Mouse (Mus musculus) kidney, postnatal 0 days (tissue): Measurements from ENCODE around the gene Nln. TPM values are rescaled to one million over a fixed set of nuclear protein-coding genes. Genes with fewer than 3 reads are reported as not detected.

ENCODE experiments used
- ATAC-seq: fragments of 200-750 bp; cut with Nextera tagmentation; replicated peaks from 2 replicates; pipeline ENCODE4 v1.8.0; 2017; ENCODE audit warnings: low read depth, moderate number of reproducible peaks, moderate TSS enrichment, moderate library complexity; ENCODE audit not compliant: low FRiP score
- DNase-seq: peaks from one replicate; pipeline ENCODE4 v3.0.0-alpha.2; 2016; ENCODE audit warnings: low spot score
- H3K27ac ChIP-seq: fragments of 300-500 bp; sonication (generic); 2 replicates; pipeline ENCODE4 v1.5.1; 2014; ENCODE audit warnings: mild to moderate bottlenecking
- H3K27me3 ChIP-seq: fragments of 300-500 bp; sonication (generic); 2 replicates; pipeline ENCODE4 v1.6.1; 2014; ENCODE audit warnings: low read length, mixed read lengths; ENCODE audit not compliant: insufficient read depth
- H3K36me3 ChIP-seq: fragments of 300-500 bp; sonication (generic); 2 replicates; pipeline ENCODE4 v1.6.1; 2014; ENCODE audit warnings: low read length, mixed read lengths; ENCODE audit not compliant: insufficient read depth
- H3K4me1 ChIP-seq: fragments of 300-500 bp; sonication (generic); replicated peaks from 2 replicates; pipeline ENCODE4 v1.6.1; 2014; ENCODE audit warnings: antibody characterized with exemption, low read length, mixed read lengths; ENCODE audit not compliant: insufficient read depth
- H3K4me2 ChIP-seq: fragments of 300-500 bp; sonication (generic); 2 replicates; pipeline ENCODE4 v1.6.1; 2014; ENCODE audit warnings: mild to moderate bottlenecking, low read length, moderate library complexity, mixed read lengths
- H3K4me3 ChIP-seq: fragments of 300-500 bp; sonication (generic); replicated peaks from 2 replicates; pipeline ENCODE4 v1.5.1; 2014; ENCODE audit warnings: low read depth, low read length
- H3K9ac ChIP-seq: fragments of 300-500 bp; sonication (generic); 2 replicates; pipeline ENCODE4 v1.6.1; 2014; ENCODE audit warnings: low read depth, low read length
- H3K9me3 ChIP-seq: fragments of 300-500 bp; sonication (generic); replicated peaks from 2 replicates; pipeline ENCODE4 v1.6.1; 2016; ENCODE audit warnings: low read length, inconsistent platforms, mixed read lengths
- CTCF ChIP-seq: IDR thresholded peaks from 2 replicates; pipeline ENCODE4 v1.5.1; 2016; ENCODE audit warnings: antibody characterized with exemption, low read depth, mild to moderate bottlenecking, moderate library complexity
- WGBS: fragments of 180-500 bp; shearing (Covaris S2); extraction: QIAGEN DNeasy Blood & Tissue Kit; methylation state at CpG from one replicate; pipeline ENCODE4 v1.1.7; 2014; 5-methylcytosine and 5-hydroxymethylcytosine counted together
- polyA plus RNA-seq: library from polyadenylated mRNA; unstranded; fragments of >200 nt; fragmentation: Nextera tagmentation; extraction: Ambion mirVana; gene quantifications from 2 replicates; pipeline ENCODE4 v1.2.1, GENCODE M21; 2015

Gene Nln
- polyA plus RNA-seq, 1 experiment from 2014 or later: 13.5 TPM

- Histone ChIP-seq H3K4me3 (no peak overlapping the region), H3K36me3 (no peaks in the 10 kb centered on the region), H3K9me3 (no peaks in the 10 kb centered on the region), H3K4me1 (peaks cover 2% of the 10 kb centered on the region; the same call in 1 of the 2 replicates), H3K9ac (no peak overlapping the region), H3K27ac (no peak overlapping the region), H3K27me3 (no peaks in the 10 kb centered on the region), H3K4me2 (no peak overlapping the region)
- DNase-seq (no peak), ATAC-seq (no peak)
- no peak for TF ChIP-seq CTCF
- WGBS: 49% methylated on average over 7 of the region's 7 CpGs
Measured at GRCm38 (mm10) chr13:104018466-104019076, 90.8 kb downstream of the Nln start.

- Histone ChIP-seq H3K27ac (no peak overlapping the region), H3K4me2 (no peak overlapping the region), H3K9me3 (no peaks in the 10 kb centered on the region), H3K4me3 (no peak overlapping the region), H3K9ac (no peak overlapping the region), H3K36me3 (no peaks in the 10 kb centered on the region), H3K4me1 (no peaks in the 10 kb centered on the region), H3K27me3 (no peaks in the 10 kb centered on the region)
- ATAC-seq (no peak), DNase-seq (no peak)
- 78% methylated on average over 18 of the region's 18 CpGs for WGBS
- no peak for TF ChIP-seq CTCF
Measured at GRCm38 (mm10) chr13:104015246-104016105, 93.9 kb downstream of the Nln start.

GRCm38 (mm10) chr13:104014038-104014437 is 95.4 kb downstream of the Nln start:
- no peak for DNase-seq
- Histone ChIP-seq H3K4me1 (no peaks in the 10 kb centered on the region), H3K27me3 (no peaks in the 10 kb centered on the region), H3K9me3 (no peaks in the 10 kb centered on the region), H3K9ac (no peak overlapping the region), H3K4me2 (no peak overlapping the region), H3K36me3 (no peaks in the 10 kb centered on the region), H3K4me3 (no peak overlapping the region), H3K27ac (no peak overlapping the region)
- no peak for TF ChIP-seq CTCF
- ATAC-seq: no peak
- 82% methylated on average over 11 of the region's 11 CpGs for WGBS

GRCm38 (mm10) chr13:104013380-104013779 is 96.0 kb downstream of the Nln start:
- Histone ChIP-seq H3K4me3 (no peak overlapping the region), H3K36me3 (no peaks in the 10 kb centered on the region), H3K9me3 (no peaks in the 10 kb centered on the region), H3K9ac (no peak overlapping the region), H3K27me3 (no peaks in the 10 kb centered on the region), H3K27ac (no peak overlapping the region), H3K4me1 (no peaks in the 10 kb centered on the region), H3K4me2 (no peak overlapping the region)
- WGBS: 61% methylated on average over 6 of the region's 6 CpGs
- ATAC-seq: no peak
- no peak for DNase-seq
- TF ChIP-seq CTCF: no peak

GRCm38 (mm10) chr13:104012214-104012833 is 97.1 kb downstream of the Nln start:
- no peak overlapping the region for H3K4me3 ChIP-seq
- no peaks in the 10 kb centered on the region for H3K36me3 ChIP-seq
- no peaks in the 10 kb centered on the region for H3K27me3 ChIP-seq
- H3K9ac ChIP-seq: no peak overlapping the region
- no peak for ATAC-seq
- TF ChIP-seq CTCF: no peak
- no peak overlapping the region for H3K27ac ChIP-seq
- no peak for DNase-seq
- WGBS: 86% methylated on average over 11 of the region's 11 CpGs
- no peak overlapping the region for H3K4me2 ChIP-seq
- no peaks in the 10 kb centered on the region for H3K9me3 ChIP-seq
- H3K4me1 ChIP-seq: no peaks in the 10 kb centered on the region

- Histone ChIP-seq H3K4me3 (no peak overlapping the region), H3K27ac (no peak overlapping the region), H3K4me1 (no peaks in the 10 kb centered on the region), H3K27me3 (no peaks in the 10 kb centered on the region), H3K4me2 (no peak overlapping the region), H3K9ac (no peak overlapping the region), H3K9me3 (no peaks in the 10 kb centered on the region), H3K36me3 (no peaks in the 10 kb centered on the region)
- WGBS: 89% methylated on average over 5 of the region's 5 CpGs
- no peak for TF ChIP-seq CTCF
- no peak for ATAC-seq
- DNase-seq: no peak
Measured at GRCm38 (mm10) chr13:104011289-104011688, 98.1 kb downstream of the Nln start.
